Mouse (Mus musculus) midbrain, embryonic 15.5 days (tissue): ENCODE results near the gene Zfp871. TPM values are rescaled to one million over a fixed set of nuclear protein-coding genes. Genes with fewer than 3 reads are reported as not detected.

Experiments used
- ATAC-seq: fragments of 200-750 bp; cut with Nextera tagmentation; replicated peaks from 2 replicates; pipeline ENCODE4 v1.8.0; 2017; ENCODE audit warnings: moderate TSS enrichment
- H3K27ac ChIP-seq: fragments of 300-500 bp; sonication (generic); 2 replicates; pipeline ENCODE4 v1.5.1; 2015; ENCODE audit warnings: mild to moderate bottlenecking, inconsistent platforms
- H3K27me3 ChIP-seq: fragments of 300-500 bp; sonication (generic); replicated peaks from 2 replicates; pipeline ENCODE4 v1.6.1; 2015; ENCODE audit warnings: inconsistent platforms
- H3K36me3 ChIP-seq: fragments of 300-500 bp; sonication (generic); replicated peaks from 2 replicates; pipeline ENCODE4 v1.6.1; 2015; ENCODE audit warnings: inconsistent platforms
- H3K4me1 ChIP-seq: fragments of 300-500 bp; sonication (generic); 2 replicates; pipeline ENCODE4 v1.6.1; 2015; ENCODE audit warnings: inconsistent platforms
- H3K4me2 ChIP-seq: fragments of 300-500 bp; sonication (generic); 2 replicates; pipeline ENCODE4 v1.6.1; 2015; ENCODE audit warnings: inconsistent platforms, mild to moderate bottlenecking, moderate library complexity
- H3K4me3 ChIP-seq: fragments of 300-500 bp; sonication (generic); 2 replicates; pipeline ENCODE4 v1.5.1; 2015; ENCODE audit warnings: mild to moderate bottlenecking, inconsistent platforms
- H3K9ac ChIP-seq: fragments of 300-500 bp; sonication (generic); 2 replicates; pipeline ENCODE4 v1.6.1; 2015; ENCODE audit warnings: mild to moderate bottlenecking, inconsistent platforms
- H3K9me3 ChIP-seq: fragments of 300-500 bp; sonication (generic); 2 replicates; pipeline ENCODE4 v1.6.1; 2016; ENCODE audit warnings: inconsistent platforms
- WGBS: fragments of 180-500 bp; shearing (Covaris S2); methylation state at CpG from one replicate; pipeline ENCODE4 v1.1.7; 2015; ENCODE audit warnings: mixed read lengths; 5-methylcytosine and 5-hydroxymethylcytosine counted together
- polyA plus RNA-seq: library from polyadenylated mRNA; unstranded; fragments of >200 nt; fragmentation: Nextera tagmentation; extraction: Ambion mirVana; gene quantifications from 2 replicates; pipeline ENCODE4 v1.2.1, GENCODE M21; 2015

The Zfp871 gene
- 48.1 and 48.6 TPM in 2 replicates for polyA plus RNA-seq

DNA sequence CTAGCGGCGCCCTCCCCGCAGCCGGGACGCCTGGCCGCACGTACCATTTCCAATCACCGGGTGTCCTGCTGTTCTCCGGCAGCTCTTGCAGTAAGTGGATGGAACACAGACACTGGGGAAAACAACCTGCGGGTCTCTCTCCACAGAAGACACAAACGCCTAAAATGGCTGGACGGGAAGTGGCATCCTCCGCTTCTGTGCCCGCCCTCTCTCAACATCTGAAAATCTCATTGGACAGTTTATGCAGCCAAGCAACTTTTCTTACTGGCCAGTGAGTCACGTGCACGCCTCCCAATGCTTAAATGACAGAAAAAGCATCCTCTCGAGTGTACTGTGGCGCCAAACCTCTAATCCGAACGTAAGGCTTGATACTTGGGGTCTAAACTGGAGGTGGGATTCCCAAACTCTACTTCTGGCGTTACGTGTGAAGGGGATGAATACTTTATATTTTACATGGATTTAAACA lies at the start of gene Zfp871:
Zfp871 (minus strand) TSS at position 194 of the 466 bp plus-strand sequence.
- Histone ChIP-seq H3K9ac (peak within 1 kb of the TSS; percentile 94), H3K4me3 (peak within 1 kb of the TSS; percentile 98), H3K27ac (peak within 1 kb of the TSS; percentile 93), H3K9me3 (no peaks in the 10 kb centered on the region), H3K4me2 (peak within 1 kb of the TSS; percentile 66), H3K27me3 (no peaks in the 10 kb centered on the region), H3K4me1 (peaks cover 28% of the 10 kb centered on the region), H3K36me3 (peaks cover 10% of the 10 kb centered on the region; the same call in 1 of the 2 replicates)
- peak; percentile 98 for ATAC-seq
- under 1% methylated on average over 22 of the region's 22 CpGs for WGBS

DNA sequence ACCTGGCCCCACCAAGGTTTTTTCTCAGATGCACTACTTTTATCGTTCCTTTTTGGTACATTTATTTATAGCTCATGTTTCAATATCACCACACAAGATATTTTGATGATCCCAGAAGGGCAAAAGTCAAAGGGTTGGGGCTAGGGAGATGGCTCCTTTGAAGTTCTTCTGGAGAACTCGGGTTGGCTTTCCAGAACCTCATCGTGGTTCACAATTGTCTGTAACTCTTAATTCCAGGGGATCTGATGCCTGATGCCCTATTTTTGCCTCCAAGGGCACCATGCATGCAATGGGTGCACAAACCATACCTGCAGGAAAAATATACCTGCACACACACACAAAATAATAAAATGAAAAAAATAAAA lies 42.3 kb upstream of the Zfp871 start:
- H3K27ac ChIP-seq: peak overlapping the region; percentile 43; the same call in 1 of the 2 replicates
- WGBS: 33% methylated on average over 3 of the region's 3 CpGs
- H3K9me3 ChIP-seq: no peaks in the 10 kb centered on the region
- ATAC-seq: peak; percentile 55
- H3K4me3 ChIP-seq: peak overlapping the region; percentile 82
- peak overlapping the region; percentile 72 for H3K4me2 ChIP-seq
- H3K36me3 ChIP-seq: peaks cover 14% of the 10 kb centered on the region; the same call in 1 of the 2 replicates
- no peaks in the 10 kb centered on the region for H3K27me3 ChIP-seq
- no peak overlapping the region; the same call in 1 of the 2 replicates for H3K9ac ChIP-seq
- peaks cover 16% of the 10 kb centered on the region for H3K4me1 ChIP-seq

- Histone ChIP-seq H3K27me3 (no peaks in the 10 kb centered on the region), H3K4me2 (peak within 1 kb of the TSS; percentile 72), H3K9ac (peak within 1 kb of the TSS; percentile 96), H3K36me3 (peaks cover 18% of the 10 kb centered on the region; the same call in 1 of the 2 replicates), H3K9me3 (no peaks in the 10 kb centered on the region), H3K4me3 (peak within 1 kb of the TSS; percentile 82), H3K4me1 (peaks cover 16% of the 10 kb centered on the region), H3K27ac (peak within 1 kb of the TSS; percentile 76)
- peak; percentile 99 for ATAC-seq
- 1% methylated on average over 35 of the region's 35 CpGs for WGBS
Observed at GRCm38 (mm10) chr17:32829540-32830417, 41.7 kb upstream of the Zfp871 start, which contains the start of gene Zfp799. Zfp799 (minus strand) TSS chr17:32830261.

GRCm38 (mm10) chr17:32816074-32816784 lies 28.1 kb upstream of the Zfp871 start:
- Histone ChIP-seq H3K9me3 (no peaks in the 10 kb centered on the region), H3K27me3 (no peaks in the 10 kb centered on the region), H3K4me3 (no peak overlapping the region), H3K9ac (no peak overlapping the region), H3K4me2 (no peak overlapping the region), H3K4me1 (no peaks in the 10 kb centered on the region), H3K36me3 (peaks cover 35% of the 10 kb centered on the region), H3K27ac (no peak overlapping the region)
- no peak for ATAC-seq
- WGBS: 91% methylated on average over 1 of the region's 1 CpGs

DNA sequence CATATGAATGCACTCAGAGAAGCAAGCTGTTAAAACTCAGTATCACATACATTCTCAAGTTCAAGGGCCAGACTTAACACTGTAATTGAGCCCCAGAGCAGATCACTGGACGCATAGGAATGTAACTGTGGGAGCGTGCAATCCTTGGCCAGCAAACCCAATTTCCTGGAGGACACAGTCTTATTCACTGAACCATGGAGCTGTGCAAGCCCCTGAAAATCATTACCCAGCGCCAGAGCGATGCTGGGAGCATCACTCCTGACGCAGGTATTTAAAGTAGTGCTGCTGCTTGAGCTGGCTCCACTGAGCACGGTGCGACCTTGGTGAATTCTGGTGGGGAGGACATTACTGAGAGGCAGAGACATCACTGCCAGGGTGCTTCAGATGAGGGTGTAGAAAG lies 26.0 kb upstream of the Zfp871 start:
- ATAC-seq: no peak
- Histone ChIP-seq H3K27me3 (no peaks in the 10 kb centered on the region), H3K27ac (no peak overlapping the region)

DNA sequence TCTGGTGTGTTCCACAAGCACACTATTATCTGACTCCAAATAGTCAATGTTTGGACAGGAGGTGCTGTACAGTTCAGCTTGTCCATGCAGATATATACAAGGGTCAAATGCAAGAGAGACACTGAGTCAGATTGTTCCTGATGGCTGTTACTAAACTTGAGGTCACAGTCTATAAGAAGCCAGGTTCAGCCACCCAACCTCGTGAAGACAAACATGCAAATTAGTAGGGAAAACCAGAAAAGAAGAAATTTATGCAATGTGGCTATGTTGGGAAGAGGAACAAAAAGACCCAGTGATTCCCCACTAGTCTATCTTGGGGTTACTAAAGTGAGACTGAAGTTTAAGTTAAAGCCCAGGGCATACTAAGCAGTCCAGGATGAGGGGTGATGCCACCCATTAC lies 22.6 kb upstream of the Zfp871 start:
- Histone ChIP-seq H3K4me2 (peak overlapping the region; percentile 54; the same call in 1 of the 2 replicates), H3K27ac (no peak overlapping the region), H3K36me3 (no peaks in the 10 kb centered on the region), H3K9me3 (no peaks in the 10 kb centered on the region), H3K4me3 (0 out of 2 replicates have a peak overlapping the region, but pooled peaks have one; percentile 1), H3K4me1 (peaks cover 24% of the 10 kb centered on the region), H3K9ac (no peak overlapping the region), H3K27me3 (no peaks in the 10 kb centered on the region)
- ATAC-seq: no peak
- 9% methylated on average over 1 of the region's 1 CpGs for WGBS

More for the DNA sequence above, 26.0 kb upstream of the Zfp871 start:
- no peaks in the 10 kb centered on the region for H3K9me3 ChIP-seq
- H3K4me1 ChIP-seq: no peaks in the 10 kb centered on the region
- no peak overlapping the region for H3K4me2 ChIP-seq
- 83% methylated on average over 7 of the region's 7 CpGs for WGBS
- H3K9ac ChIP-seq: no peak overlapping the region
- peaks cover 17% of the 10 kb centered on the region for H3K36me3 ChIP-seq
- no peak overlapping the region for H3K4me3 ChIP-seq

- H3K27me3 ChIP-seq: no peaks in the 10 kb centered on the region
- WGBS: under 1% methylated on average over 17 of the region's 17 CpGs
- peak within 1 kb of the TSS; percentile 54 for H3K4me2 ChIP-seq
- peaks cover 26% of the 10 kb centered on the region for H3K4me1 ChIP-seq
- no peaks in the 10 kb centered on the region for H3K9me3 ChIP-seq
- peak within 1 kb of the TSS; percentile 73 for H3K4me3 ChIP-seq
- H3K27ac ChIP-seq: peak within 1 kb of the TSS; percentile 96
- no peaks in the 10 kb centered on the region for H3K36me3 ChIP-seq
- ATAC-seq: peak; percentile 94
- peak within 1 kb of the TSS; percentile 82 for H3K9ac ChIP-seq
Observed at GRCm38 (mm10) chr17:32809544-32810374, 21.7 kb upstream of the Zfp871 start, which contains the start of gene Zfp811. Zfp811 (minus strand) TSS chr17:32809931.

- no peaks in the 10 kb centered on the region for H3K36me3 ChIP-seq
- H3K27ac ChIP-seq: peak overlapping the region; percentile 96
- peak overlapping the region; percentile 54 for H3K4me2 ChIP-seq
- peak overlapping the region; percentile 73 for H3K4me3 ChIP-seq
- H3K27me3 ChIP-seq: no peaks in the 10 kb centered on the region
- WGBS: 4% methylated on average over 8 of the region's 8 CpGs
- peaks cover 29% of the 10 kb centered on the region for H3K4me1 ChIP-seq
- H3K9me3 ChIP-seq: no peaks in the 10 kb centered on the region
- H3K9ac ChIP-seq: peak overlapping the region; percentile 82
- ATAC-seq: peak; percentile 19; the same call in 1 of the 2 replicates
Observed at GRCm38 (mm10) chr17:32808921-32809320, 20.8 kb upstream of the Zfp871 start.

- peaks cover 28% of the 10 kb centered on the region for H3K4me1 ChIP-seq
- H3K27me3 ChIP-seq: no peaks in the 10 kb centered on the region
- no peak for ATAC-seq
- no peaks in the 10 kb centered on the region for H3K9me3 ChIP-seq
- H3K27ac ChIP-seq: no peak overlapping the region
- H3K9ac ChIP-seq: no peak overlapping the region
- WGBS: 76% methylated on average over 8 of the region's 8 CpGs
- peaks cover 4% of the 10 kb centered on the region; the same call in 1 of the 2 replicates for H3K36me3 ChIP-seq
- no peak overlapping the region for H3K4me2 ChIP-seq
- H3K4me3 ChIP-seq: no peak overlapping the region
Observed at GRCm38 (mm10) chr17:32789244-32789643, 1.2 kb upstream of the Zfp871 start.

GRCm38 (mm10) chr17:32788576-32788975 lies 489 bp upstream of the Zfp871 start:
- Histone ChIP-seq H3K9ac (no peak overlapping the region; the same call in 1 of the 2 replicates), H3K4me1 (peaks cover 28% of the 10 kb centered on the region), H3K27me3 (no peaks in the 10 kb centered on the region), H3K27ac (peak overlapping the region; percentile 29; the same call in 1 of the 2 replicates), H3K9me3 (no peaks in the 10 kb centered on the region), H3K4me2 (peak overlapping the region; percentile 61), H3K4me3 (peak overlapping the region; percentile 98), H3K36me3 (peaks cover 10% of the 10 kb centered on the region; the same call in 1 of the 2 replicates)
- WGBS: 10% methylated on average over 9 of the region's 9 CpGs
- peak; percentile 9; the same call in 1 of the 2 replicates for ATAC-seq

GRCm38 (mm10) chr17:32787436-32788093 lies 522 bp downstream of the Zfp871 start:
- Histone ChIP-seq H3K4me2 (peak overlapping the region; percentile 66), H3K27me3 (no peaks in the 10 kb centered on the region), H3K27ac (peak overlapping the region; percentile 93), H3K4me3 (peak overlapping the region; percentile 98), H3K4me1 (peaks cover 28% of the 10 kb centered on the region), H3K36me3 (peaks cover 10% of the 10 kb centered on the region; the same call in 1 of the 2 replicates), H3K9me3 (no peaks in the 10 kb centered on the region), H3K9ac (peak overlapping the region; percentile 94)
- peak; percentile 90 for ATAC-seq
- WGBS: 2% methylated on average over 31 of the region's 31 CpGs
